Mouse (Mus musculus): ENCODE data around the gene Ddx50. TPM values are rescaled to one million over a fixed set of nuclear protein-coding genes. Genes with fewer than 3 reads are reported as not detected.

Ddx50 gene
- polyA plus RNA-seq (2017; shearing (Covaris generic)): 155 TPM

DNA sequence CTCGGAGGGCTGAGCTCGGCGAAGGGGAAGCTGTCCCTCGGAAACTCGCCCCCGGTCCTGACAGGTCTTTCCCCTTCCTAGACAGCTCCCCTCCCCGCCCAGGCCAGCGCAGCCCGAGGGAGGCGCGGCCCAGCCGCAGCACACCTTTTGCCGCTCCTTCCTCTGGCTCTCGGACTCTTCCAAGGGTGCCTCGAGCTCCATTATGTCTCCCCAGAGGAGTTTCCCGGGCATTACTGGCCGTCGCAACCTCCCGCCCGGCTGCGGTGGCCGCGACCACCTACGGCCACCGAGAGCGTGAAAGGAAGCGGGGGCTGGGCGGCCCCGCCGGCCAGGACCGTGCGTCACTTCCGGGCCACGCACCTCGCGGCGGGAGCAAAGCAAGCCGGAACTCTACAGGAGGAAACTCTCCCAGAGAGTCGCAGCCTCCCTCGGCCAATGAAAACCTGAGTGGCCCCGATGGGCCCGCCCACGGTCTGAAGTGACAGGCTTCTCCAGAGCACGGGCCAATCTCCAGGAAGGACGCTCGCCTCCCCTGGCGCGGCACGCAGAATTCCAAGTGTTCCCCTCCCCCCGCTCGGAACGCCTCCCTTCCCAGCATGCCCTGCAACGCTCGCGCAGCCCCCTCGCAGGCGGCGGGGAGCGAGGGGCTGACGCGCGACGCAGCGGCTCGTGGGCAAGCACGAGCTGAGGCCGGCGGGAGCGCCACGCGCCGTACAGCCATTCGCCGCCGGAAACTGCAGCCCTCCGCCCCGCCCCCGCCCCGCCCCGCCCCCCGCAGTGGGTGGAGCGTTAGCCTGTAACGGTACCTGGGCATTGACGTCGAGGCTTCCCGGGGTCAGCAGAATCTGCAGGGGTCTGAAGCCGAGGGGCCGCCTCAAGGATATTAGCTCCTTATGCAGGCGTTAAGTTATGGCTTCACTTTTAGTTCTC, at the start of gene Ddx50:
Ddx50 (minus strand) TSS at position 338 of the 930 bp plus-strand sequence.

DNA sequence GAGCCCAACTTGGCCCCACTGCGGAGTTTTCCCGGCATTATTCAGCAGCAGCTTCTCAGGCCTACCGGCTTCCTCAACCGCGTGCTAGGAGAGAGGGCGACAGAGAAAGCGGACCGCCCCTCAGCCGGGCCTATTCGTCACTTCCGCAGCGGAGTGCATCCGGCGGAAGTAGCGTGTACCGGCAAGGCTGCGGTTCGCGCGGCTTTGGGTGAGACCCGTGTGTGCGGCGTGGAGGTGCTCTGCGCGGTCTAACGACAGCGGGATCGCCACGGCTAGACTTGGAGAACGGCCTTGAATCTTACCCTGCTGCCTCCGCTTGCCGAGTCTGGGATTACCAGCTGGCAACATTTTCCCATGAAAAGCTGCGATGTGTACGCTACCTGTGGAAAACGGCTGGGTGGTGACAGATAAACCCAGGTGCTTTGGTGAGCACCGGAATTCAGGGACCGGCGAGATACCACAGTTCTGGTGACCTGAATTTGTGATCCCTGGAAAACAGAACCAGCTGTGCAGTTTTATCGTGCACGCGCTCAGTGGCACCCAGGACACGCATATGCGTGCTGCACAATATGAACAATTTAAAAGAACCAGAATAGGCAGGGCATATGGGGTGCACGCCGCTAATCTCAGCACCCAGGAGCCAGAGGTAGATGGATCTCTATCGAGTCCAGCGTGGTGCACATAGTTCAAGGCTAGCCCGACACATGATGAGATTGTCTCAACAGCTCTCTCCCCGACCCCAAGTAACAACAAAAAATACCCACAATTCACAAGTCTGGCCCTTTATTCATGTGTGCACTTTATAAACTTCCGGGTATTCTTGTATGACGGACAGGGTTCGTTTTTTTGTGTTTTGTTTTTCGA, 48.6 kb downstream of the Ddx50 start, which contains the start of gene Ddx21:
Ddx21 (minus strand) TSS at position 105 of the 864 bp plus-strand sequence.

GRCm38 (mm10) chr10:62578338-62579100, 72.5 kb downstream of the Ddx50 start, which contains the start of gene Kif1bp:
TSS of gene Kif1bp (minus strand) at chr10:62578457.

Other genes with a start within 250 kb of the Ddx50 start
- not detected for gene Hkdc1, start 228.7 kb downstream of the Ddx50 start, polyA plus RNA-seq (2017; shearing (Covaris generic))
- 0.16 TPM for gene 4930507D05Rik, start 201.7 kb downstream of the Ddx50 start, polyA plus RNA-seq (2017; shearing (Covaris generic))
- 18.5 TPM for gene Supv3l1, start 201.5 kb downstream of the Ddx50 start, polyA plus RNA-seq (2017; shearing (Covaris generic))
- gene Vps26a, start 164.4 kb downstream of the Ddx50 start, polyA plus RNA-seq (2017; shearing (Covaris generic)): 81.4 TPM
- 1,158 TPM for gene Srgn, start 123.8 kb downstream of the Ddx50 start, polyA plus RNA-seq (2017; shearing (Covaris generic))
- 4.2 TPM for gene Kif1bp, start 72.8 kb downstream of the Ddx50 start, polyA plus RNA-seq (2017; shearing (Covaris generic))
- gene Ddx21, start 48.9 kb downstream of the Ddx50 start, polyA plus RNA-seq (2017; shearing (Covaris generic)): 55.4 TPM
- gene Stox1, start 74.9 kb upstream of the Ddx50 start, polyA plus RNA-seq (2017; shearing (Covaris generic)): 2.3 TPM
- gene Ccar1, start 141.1 kb upstream of the Ddx50 start, polyA plus RNA-seq (2017; shearing (Covaris generic)): 146 TPM

All from CD4-positive, CD25-positive, alpha-beta regulatory T cell, adult 9 weeks (primary cell).